Mouse (Mus musculus): ENCODE results near the gene Atcay. TPM values are rescaled to one million over a fixed set of nuclear protein-coding genes. Genes with fewer than 3 reads are reported as not detected.
"Not testable (repeated sequence)": the region's sequence is repeated elsewhere in the genome, so short reads cannot be mapped to it uniquely, and the experiment has no call there.

Atcay gene
- polyA plus RNA-seq, 1 experiment from 2014 or later, result 56.6 TPM

GRCm38 (mm10) chr10:81180946-81181345, 49.7 kb downstream of the Atcay start:
- Histone ChIP-seq H3K27me3 (replicated peaks; ENCODE audit: control insufficient read depth, insufficient read depth, low read length) (no peaks in the 10 kb centered on the region), H3K9me3 (replicated peaks; ENCODE audit: control insufficient read depth, low read length) (no peaks in the 10 kb centered on the region), H3K27ac (ENCODE audit: low read depth, low read length) (no peak overlapping the region), H3K4me2 (ENCODE audit: low read length) (no peak overlapping the region), H3K9ac (ENCODE audit: low read length) (no peak overlapping the region), H3K4me3 (ENCODE audit: low read depth, low read length) (no peak overlapping the region), H3K36me3 (ENCODE audit: control insufficient read depth, insufficient read depth, low read length) (peaks cover 69% of the 10 kb centered on the region), H3K4me1 (ENCODE audit: control insufficient read depth, insufficient read depth, low read length) (peaks cover 6% of the 10 kb centered on the region)
- WGBS, result 97% methylated on average over 13 of the region's 13 CpGs
- DNase-seq (ENCODE audit: low spot score), result no peak
- ATAC-seq, result no peak

- ATAC-seq (no peak), DNase-seq (ENCODE audit: low spot score) (no peak)
- Histone ChIP-seq H3K9me3 (replicated peaks; ENCODE audit: control insufficient read depth, low read length) (no peaks in the 10 kb centered on the region), H3K36me3 (ENCODE audit: control insufficient read depth, insufficient read depth, low read length) (peaks cover 59% of the 10 kb centered on the region), H3K27me3 (replicated peaks; ENCODE audit: control insufficient read depth, insufficient read depth, low read length) (no peaks in the 10 kb centered on the region), H3K27ac (ENCODE audit: low read depth, low read length) (no peak overlapping the region), H3K4me1 (ENCODE audit: control insufficient read depth, insufficient read depth, low read length) (peaks cover 12% of the 10 kb centered on the region), H3K4me3 (ENCODE audit: low read depth, low read length) (no peak overlapping the region), H3K4me2 (ENCODE audit: low read length) (no peak overlapping the region), H3K9ac (ENCODE audit: low read length) (no peak overlapping the region)
- WGBS, result 90% methylated on average over 32 of the region's 32 CpGs
Observed at GRCm38 (mm10) chr10:81179451-81180342, 50.9 kb downstream of the Atcay start.

- H3K9ac ChIP-seq (ENCODE audit: low read length), result no peak overlapping the region
- 93% methylated on average over 11 of the region's 11 CpGs for WGBS
- peaks cover 52% of the 10 kb centered on the region for H3K36me3 ChIP-seq (ENCODE audit: control insufficient read depth, insufficient read depth, low read length)
- H3K27ac ChIP-seq (ENCODE audit: low read depth, low read length), result no peak overlapping the region
- H3K4me2 ChIP-seq (ENCODE audit: low read length), result no peak overlapping the region
- ATAC-seq (no peak), DNase-seq (ENCODE audit: low spot score) (no peak)
- peaks cover 18% of the 10 kb centered on the region for H3K4me1 ChIP-seq (ENCODE audit: control insufficient read depth, insufficient read depth, low read length)
- no peak overlapping the region for H3K4me3 ChIP-seq (ENCODE audit: low read depth, low read length)
- H3K27me3 ChIP-seq (replicated peaks; ENCODE audit: control insufficient read depth, insufficient read depth, low read length), result no peaks in the 10 kb centered on the region
- H3K9me3 ChIP-seq (replicated peaks; ENCODE audit: control insufficient read depth, low read length), result no peaks in the 10 kb centered on the region
Observed at GRCm38 (mm10) chr10:81178927-81179326, 51.7 kb downstream of the Atcay start.

- 0 out of 2 replicates have a peak overlapping the region, but pooled peaks have one; percentile 9 for H3K27ac ChIP-seq (ENCODE audit: low read depth, low read length)
- WGBS, result 73% methylated on average over 14 of the region's 14 CpGs
Observed at GRCm38 (mm10) chr10:81177958-81178712, 52.5 kb downstream of the Atcay start.

GRCm38 (mm10) chr10:81177491-81177925, 53.1 kb downstream of the Atcay start:
- H3K36me3 ChIP-seq (ENCODE audit: control insufficient read depth, insufficient read depth, low read length), result peaks cover 52% of the 10 kb centered on the region
- H3K27me3 ChIP-seq (replicated peaks; ENCODE audit: control insufficient read depth, insufficient read depth, low read length), result no peaks in the 10 kb centered on the region
- H3K4me3 ChIP-seq (ENCODE audit: low read depth, low read length), result peak overlapping the region; percentile 96
- peak overlapping the region; percentile 93 for H3K27ac ChIP-seq (ENCODE audit: low read depth, low read length)
- 17% methylated on average over 16 of the region's 16 CpGs for WGBS
- no peak for ATAC-seq
- H3K4me1 ChIP-seq (ENCODE audit: control insufficient read depth, insufficient read depth, low read length), result peaks cover 25% of the 10 kb centered on the region
- DNase-seq (ENCODE audit: low spot score), result no peak
- H3K4me2 ChIP-seq (ENCODE audit: low read length), result peak overlapping the region; percentile 98
- H3K9me3 ChIP-seq (replicated peaks; ENCODE audit: control insufficient read depth, low read length), result no peaks in the 10 kb centered on the region
- peak overlapping the region; percentile 98 for H3K9ac ChIP-seq (ENCODE audit: low read length)

More at GRCm38 (mm10) chr10:81177958-81178712, 52.5 kb downstream of the Atcay start:
- Histone ChIP-seq H3K36me3 (ENCODE audit: control insufficient read depth, insufficient read depth, low read length) (peaks cover 52% of the 10 kb centered on the region), H3K4me3 (ENCODE audit: low read depth, low read length) (peak overlapping the region; percentile 96), H3K9ac (ENCODE audit: low read length) (peak overlapping the region; percentile 98), H3K4me1 (ENCODE audit: control insufficient read depth, insufficient read depth, low read length) (peaks cover 25% of the 10 kb centered on the region), H3K4me2 (ENCODE audit: low read length) (peak overlapping the region; percentile 98), H3K9me3 (replicated peaks; ENCODE audit: control insufficient read depth, low read length) (no peaks in the 10 kb centered on the region), H3K27me3 (replicated peaks; ENCODE audit: control insufficient read depth, insufficient read depth, low read length) (no peaks in the 10 kb centered on the region)
- ATAC-seq (no peak), DNase-seq (ENCODE audit: low spot score) (no peak)

GRCm38 (mm10) chr10:81176466-81177271, 54.0 kb downstream of the Atcay start, which contains the start of gene Eef2:
Gene Eef2, plus strand, starts transcription at chr10:81176631.
- under 1% methylated on average over 77 of the region's 77 CpGs for WGBS
- no peaks in the 10 kb centered on the region for H3K9me3 ChIP-seq (replicated peaks; ENCODE audit: control insufficient read depth, low read length)
- peaks cover 43% of the 10 kb centered on the region for H3K36me3 ChIP-seq (ENCODE audit: control insufficient read depth, insufficient read depth, low read length)
- H3K4me2 ChIP-seq (ENCODE audit: low read length), result peak within 1 kb of the TSS; percentile 98
- H3K4me3 ChIP-seq (ENCODE audit: low read depth, low read length), result peak within 1 kb of the TSS; percentile 96
- peak; percentile 99 for DNase-seq (ENCODE audit: low spot score)
- H3K27me3 ChIP-seq (replicated peaks; ENCODE audit: control insufficient read depth, insufficient read depth, low read length), result no peaks in the 10 kb centered on the region
- H3K4me1 ChIP-seq (ENCODE audit: control insufficient read depth, insufficient read depth, low read length), result peaks cover 25% of the 10 kb centered on the region
- H3K27ac ChIP-seq (ENCODE audit: low read depth, low read length), result peak within 1 kb of the TSS; percentile 93
- H3K9ac ChIP-seq (ENCODE audit: low read length), result peak within 1 kb of the TSS; percentile 98
- ATAC-seq, result peak; percentile 76

GRCm38 (mm10) chr10:81175936-81176465, 54.6 kb downstream of the Atcay start:
- DNase-seq (ENCODE audit: low spot score) (no peak), ATAC-seq (no peak)
- Histone ChIP-seq H3K36me3 (ENCODE audit: control insufficient read depth, insufficient read depth, low read length) (peaks cover 37% of the 10 kb centered on the region), H3K4me1 (ENCODE audit: control insufficient read depth, insufficient read depth, low read length) (peaks cover 25% of the 10 kb centered on the region), H3K4me3 (ENCODE audit: low read depth, low read length) (peak overlapping the region; percentile 96), H3K9me3 (replicated peaks; ENCODE audit: control insufficient read depth, low read length) (no peaks in the 10 kb centered on the region), H3K4me2 (ENCODE audit: low read length) (peak overlapping the region; percentile 98), H3K27ac (ENCODE audit: low read depth, low read length) (peak overlapping the region; percentile 93), H3K9ac (ENCODE audit: low read length) (no peak overlapping the region; the same call in 1 of the 2 replicates), H3K27me3 (replicated peaks; ENCODE audit: control insufficient read depth, insufficient read depth, low read length) (no peaks in the 10 kb centered on the region)
- WGBS, result 5% methylated on average over 13 of the region's 13 CpGs

GRCm38 (mm10) chr10:81175345-81175701, 55.3 kb downstream of the Atcay start:
- WGBS, result 9% methylated on average over 4 of the region's 4 CpGs
- peaks cover 25% of the 10 kb centered on the region for H3K4me1 ChIP-seq (ENCODE audit: control insufficient read depth, insufficient read depth, low read length)
- peak overlapping the region; percentile 66 for H3K9ac ChIP-seq (ENCODE audit: low read length)
- ATAC-seq; H3K9me3 ChIP-seq (replicated peaks; ENCODE audit: control insufficient read depth, low read length); H3K27me3 ChIP-seq (replicated peaks; ENCODE audit: control insufficient read depth, insufficient read depth, low read length): not testable (repeated sequence)
- peak overlapping the region; percentile 93 for H3K27ac ChIP-seq (ENCODE audit: low read depth, low read length)
- peak overlapping the region; percentile 36; the same call in 1 of the 2 replicates for H3K4me3 ChIP-seq (ENCODE audit: low read depth, low read length)
- DNase-seq (ENCODE audit: low spot score), result peak; percentile 72
- H3K4me2 ChIP-seq (ENCODE audit: low read length), result peak overlapping the region; percentile 66
- H3K36me3 ChIP-seq (ENCODE audit: control insufficient read depth, insufficient read depth, low read length), result peaks cover 30% of the 10 kb centered on the region
